Mouse (Mus musculus): ENCODE measurements around the gene Ugp2.

DNA sequence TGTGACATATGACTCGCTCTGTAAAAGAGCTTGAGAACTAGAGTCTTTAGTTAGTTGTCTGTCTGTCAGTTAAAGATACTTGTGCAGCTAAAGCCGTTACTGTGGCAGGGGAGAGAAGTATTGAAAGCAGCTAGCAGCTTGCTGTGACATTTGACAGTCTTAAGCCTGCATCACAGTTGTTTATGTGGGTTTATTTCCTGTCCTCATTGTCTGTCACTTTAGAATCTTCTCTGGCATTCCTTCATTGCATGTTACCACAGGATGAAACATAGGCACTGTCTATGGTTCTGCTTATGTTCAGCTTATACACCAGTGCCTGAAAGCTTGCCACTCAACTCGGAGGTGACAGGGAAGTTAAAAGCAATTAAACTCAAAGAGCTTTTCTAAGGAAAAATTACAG, 67.4 kb downstream of the Ugp2 start:
- TF ChIP-seq CTCF (IDR thresholded peaks at IDR 0.05; ENCODE audit: control insufficient read depth, insufficient read depth, insufficient read length) (no peak), MAX (IDR thresholded peaks at IDR 0.05) (no peak), MYOD1 (IDR thresholded peaks at IDR 0.05; ENCODE audit: control insufficient read depth, insufficient read length, low read depth) (no peak), CEBPB (IDR thresholded peaks at IDR 0.05; ENCODE audit: low read depth) (no peak), USF1 (IDR thresholded peaks at IDR 0.05; ENCODE audit: low read depth) (no peak)
